Mouse (Mus musculus): ENCODE data around the gene Prss23. TPM values are rescaled to one million over a fixed set of nuclear protein-coding genes. Genes with fewer than 3 reads are reported as not detected.

Gene Prss23
- polyA plus RNA-seq, 1 experiment from 2014 or later = 19.2 TPM

- ATAC-seq (ENCODE audit: insufficient number of reproducible peaks, insufficient read depth, low FRiP score, low TSS enrichment, low read depth) = no peak
- Histone ChIP-seq H3K4me2 (no peak overlapping the region), H3K9ac (replicated peaks) (no peak overlapping the region), H3K36me3 (no peaks in the 10 kb centered on the region), H3K27ac (peak overlapping the region; percentile 70), H3K27me3 (no peaks in the 10 kb centered on the region), H3K4me3 (replicated peaks) (no peak overlapping the region), H3K4me1 (replicated peaks) (peaks cover 53% of the 10 kb centered on the region), H3K9me3 (no peaks in the 10 kb centered on the region)
These were observed 66.1 kb downstream of the Prss23 start for GRCm38 (mm10) chr7:89460911-89461310.

GRCm38 (mm10) chr7:89459691-89460090 lies 67.3 kb downstream of the Prss23 start:
- no peak overlapping the region for H3K4me2 ChIP-seq
- H3K27me3 ChIP-seq = no peaks in the 10 kb centered on the region
- no peak overlapping the region for H3K9ac ChIP-seq (replicated peaks)
- H3K36me3 ChIP-seq = no peaks in the 10 kb centered on the region
- H3K9me3 ChIP-seq = no peaks in the 10 kb centered on the region
- no peak overlapping the region for H3K4me3 ChIP-seq (replicated peaks)
- ATAC-seq (ENCODE audit: insufficient number of reproducible peaks, insufficient read depth, low FRiP score, low TSS enrichment, low read depth) = no peak
- H3K4me1 ChIP-seq (replicated peaks) = peaks cover 57% of the 10 kb centered on the region
- no peak overlapping the region for H3K27ac ChIP-seq
- WGBS = 64% methylated on average over 2 of the region's 2 CpGs

Other genes starting within 250 kb of the Prss23 start
- gene Tmem135, start 123.0 kb downstream of the Prss23 start, polyA plus RNA-seq (2016; fragmentation: Nextera tagmentation; extraction: Ambion mirVana) = 20.6 and 25.0 TPM in 2 replicates
- gene Fzd4, start 122.8 kb downstream of the Prss23 start, polyA plus RNA-seq (2016; fragmentation: Nextera tagmentation; extraction: Ambion mirVana) = 13.2 and 14.8 TPM in 2 replicates
- 0.32 and 0.64 TPM in 2 replicates for gene Me3, start 105.2 kb upstream of the Prss23 start, polyA plus RNA-seq (2016; fragmentation: Nextera tagmentation; extraction: Ambion mirVana)